Mouse (Mus musculus) bone marrow, adult 2 months (tissue): ENCODE measurements around the gene Ccnc. TPM values are rescaled to one million over a fixed set of nuclear protein-coding genes. Genes with fewer than 3 reads are reported as not detected.
A peak's percentile ranks its signal among the peaks of the same experiment; 100 is the strongest.

Experiments used
- H3K27ac ChIP-seq: fragments of 200-500 bp; 2 replicates; pipeline ENCODE4 v1.5.1; 2012; ENCODE audit warnings: low read depth, mild to moderate bottlenecking, control low read depth, inconsistent platforms, low read length; ENCODE audit not compliant: control insufficient read depth, poor library complexity, insufficient read depth
- H3K4me1 ChIP-seq: fragments of 200-500 bp; 2 replicates; pipeline ENCODE4 v1.6.1; 2011; ENCODE audit warnings: low read length; ENCODE audit not compliant: control insufficient read depth, insufficient read depth
- H3K4me3 ChIP-seq: fragments of 200-500 bp; replicated peaks from 2 replicates; pipeline ENCODE3; 2011; ENCODE audit warnings: mild to moderate bottlenecking, low read depth, low read length, control low read depth; ENCODE audit not compliant: control insufficient read depth
- CTCF ChIP-seq: fragments of 200-500 bp; IDR thresholded peaks from 2 replicates; pipeline ENCODE4 v1.5.1; 2011; ENCODE audit warnings: low read length, control low read depth; ENCODE audit not compliant: control insufficient read depth, insufficient read depth
- POLR2A ChIP-seq: fragments of 200-500 bp; IDR thresholded peaks from 2 replicates; pipeline ENCODE4 v1.6.1; 2011; ENCODE audit warnings: low read depth, mild to moderate bottlenecking, control low read depth, low read length, borderline replicate concordance; ENCODE audit not compliant: control insufficient read depth
- WGBS: fragments of 180-500 bp; shearing (Covaris S2); methylation state at CpG from one replicate; pipeline ENCODE4 v1.1.7; 2018; 5-methylcytosine and 5-hydroxymethylcytosine counted together
- polyA plus RNA-seq: library from polyadenylated mRNA; stranded (reverse); fragments of >200 nt; gene quantifications from 2 replicates; pipeline ENCODE4 v1.2.4, GENCODE M21; 2011; ENCODE audit warnings: low replicate concordance; ENCODE audit not compliant: missing spikeins, insufficient read depth, insufficient read length

The Ccnc gene
- polyA plus RNA-seq, 1 experiment, result 13.6 TPM

GRCm38 (mm10) chr4:21685595-21686091, 41.9 kb upstream of the Ccnc start, which contains the start of gene Prdm13:
Gene Prdm13 (minus strand): TSS chr4:21685963.
- 4% methylated on average over 38 of the region's 38 CpGs for WGBS
- TF ChIP-seq CTCF, result no peak
- no peak for TF ChIP-seq POLR2A
- H3K4me1 ChIP-seq, result no peaks in the 10 kb centered on the region
- H3K27ac ChIP-seq, result no peak within 1 kb of the TSS
- H3K4me3 ChIP-seq, result no peak within 1 kb of the TSS

DNA sequence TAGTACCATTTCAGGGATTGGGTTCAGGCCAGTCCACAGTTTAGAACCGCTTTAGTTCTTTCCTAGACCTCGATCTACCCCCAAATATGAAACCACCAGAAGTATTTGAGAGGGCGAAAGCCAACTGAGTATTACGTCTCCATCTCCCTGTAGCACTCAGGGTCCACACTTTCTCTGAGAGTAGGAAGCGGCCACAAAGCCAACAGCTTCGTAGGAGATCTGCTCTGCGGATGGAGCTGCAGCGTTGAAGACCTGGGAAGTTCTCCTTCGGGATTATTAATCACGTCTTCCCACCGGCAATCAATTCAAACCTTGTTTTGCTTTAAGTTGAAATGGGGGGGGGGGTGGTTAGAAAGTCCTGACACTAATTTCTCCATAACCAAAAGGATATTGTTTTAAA, 41.1 kb upstream of the Ccnc start:
- TF ChIP-seq POLR2A (no peak), CTCF (no peak)
- Histone ChIP-seq H3K4me3 (no peak overlapping the region), H3K27ac (no peak overlapping the region), H3K4me1 (no peaks in the 10 kb centered on the region)
- WGBS, result 12% methylated on average over 11 of the region's 11 CpGs

- TF ChIP-seq CTCF (no peak), POLR2A (no peak)
- Histone ChIP-seq H3K27ac (no peak overlapping the region), H3K4me3 (no peak overlapping the region), H3K4me1 (no peaks in the 10 kb centered on the region)
- 4% methylated on average over 5 of the region's 5 CpGs for WGBS
Measured at GRCm38 (mm10) chr4:21686934-21687333, 40.6 kb upstream of the Ccnc start.

DNA sequence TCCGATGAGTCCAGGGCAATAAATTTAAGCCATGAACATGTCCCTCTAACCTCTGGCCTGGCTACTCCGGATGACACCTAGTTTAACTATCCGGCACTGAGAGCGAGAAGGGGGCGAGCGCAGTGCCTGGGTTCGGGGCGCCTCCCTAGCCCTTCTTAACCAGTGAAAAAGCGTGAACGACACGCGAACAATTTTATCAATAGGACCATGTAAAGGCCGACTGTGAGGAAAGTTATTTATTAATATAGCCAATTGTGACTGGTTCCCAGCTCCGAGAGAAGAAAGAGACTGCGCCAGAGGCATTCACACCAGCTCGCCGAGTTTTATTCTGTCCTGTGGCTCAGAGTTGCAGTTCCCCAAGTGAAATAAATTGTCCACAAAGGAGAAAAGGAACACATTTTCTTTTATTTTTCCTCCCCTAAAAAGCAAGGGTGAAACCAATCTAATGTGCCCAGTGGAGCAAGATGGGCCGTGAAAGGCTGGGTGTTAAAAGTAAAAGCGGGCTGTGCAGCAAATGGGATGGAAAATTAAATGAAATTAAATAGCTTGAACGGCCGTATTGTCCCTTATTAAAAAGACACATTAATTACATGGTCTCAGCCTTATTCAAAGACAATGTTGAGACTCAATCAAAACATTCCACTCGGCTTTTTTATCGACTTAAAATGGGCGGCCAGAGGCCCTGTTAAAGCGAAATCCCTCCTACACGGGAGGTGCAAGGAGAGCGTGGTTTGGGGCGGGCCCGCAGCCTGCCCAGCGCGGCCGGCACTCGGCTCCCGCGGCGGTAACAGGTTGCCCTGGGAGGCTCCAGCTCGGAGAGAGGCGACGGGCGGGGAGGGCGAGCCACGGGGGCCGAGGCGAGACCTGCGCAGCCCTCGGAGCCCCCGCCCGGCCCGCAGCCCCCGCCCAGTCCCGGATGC, 39.5 kb upstream of the Ccnc start:
- TF ChIP-seq POLR2A (no peak), CTCF (no peak)
- H3K4me3 ChIP-seq, result no peak overlapping the region
- H3K4me1 ChIP-seq, result no peaks in the 10 kb centered on the region
- H3K27ac ChIP-seq, result no peak overlapping the region
- 8% methylated on average over 47 of the region's 51 CpGs for WGBS

- Histone ChIP-seq H3K27ac (no peak overlapping the region), H3K4me1 (no peaks in the 10 kb centered on the region), H3K4me3 (no peak overlapping the region)
- no peak for TF ChIP-seq CTCF
- TF ChIP-seq POLR2A, result no peak
- WGBS, result under 1% methylated on average over 64 of the region's 64 CpGs
Measured at GRCm38 (mm10) chr4:21688703-21689200, 38.7 kb upstream of the Ccnc start.

DNA sequence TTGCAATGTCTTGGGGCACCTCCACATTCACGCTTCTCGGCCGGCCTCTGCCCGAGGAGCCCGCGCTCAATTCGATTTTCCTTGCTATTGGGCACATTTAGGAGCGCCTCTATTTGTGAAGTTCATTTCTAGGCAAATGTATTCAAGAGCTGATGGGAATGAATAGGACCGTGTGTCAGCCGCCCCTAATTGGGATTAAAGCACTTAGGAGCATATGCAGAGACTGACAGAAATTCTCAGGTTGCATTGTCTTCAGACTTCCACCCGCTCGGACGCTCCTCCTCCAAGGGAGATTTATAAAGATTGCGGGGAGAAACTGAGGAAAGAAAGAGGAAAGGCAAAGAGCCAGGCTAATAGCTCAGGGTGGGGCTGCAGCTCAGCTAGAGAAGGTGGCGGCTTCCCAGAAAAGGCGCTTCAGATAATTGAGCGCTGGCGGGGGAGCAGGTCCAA, 38.0 kb upstream of the Ccnc start:
- Histone ChIP-seq H3K4me1 (no peaks in the 10 kb centered on the region), H3K27ac (no peak overlapping the region), H3K4me3 (no peak overlapping the region)
- no peak for TF ChIP-seq CTCF
- 7% methylated on average over 18 of the region's 18 CpGs for WGBS

DNA sequence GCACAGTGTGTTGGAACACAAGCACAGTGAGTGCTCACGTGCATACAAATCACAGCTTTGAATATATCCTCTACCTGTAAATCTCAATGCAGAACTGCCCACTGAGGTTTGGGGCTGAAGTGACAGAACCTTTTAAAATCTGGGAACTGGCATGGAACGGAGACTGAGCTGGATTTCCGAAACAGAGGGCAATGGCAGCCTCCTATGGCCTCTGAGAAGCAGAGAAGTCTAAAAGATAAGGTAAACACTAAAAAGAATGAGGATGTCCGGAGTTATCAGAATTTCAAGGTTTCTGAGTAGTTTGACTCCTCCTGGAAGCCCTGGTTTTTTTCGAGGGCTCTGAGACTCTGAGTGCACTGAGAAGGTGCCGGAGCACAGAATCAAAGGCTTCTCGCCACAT, 37.3 kb upstream of the Ccnc start:
- no peak for TF ChIP-seq POLR2A
- TF ChIP-seq CTCF, result no peak
- 14% methylated on average over 7 of the region's 7 CpGs for WGBS
- H3K4me1 ChIP-seq, result no peaks in the 10 kb centered on the region
- H3K27ac ChIP-seq, result no peak overlapping the region
- no peak overlapping the region for H3K4me3 ChIP-seq

DNA sequence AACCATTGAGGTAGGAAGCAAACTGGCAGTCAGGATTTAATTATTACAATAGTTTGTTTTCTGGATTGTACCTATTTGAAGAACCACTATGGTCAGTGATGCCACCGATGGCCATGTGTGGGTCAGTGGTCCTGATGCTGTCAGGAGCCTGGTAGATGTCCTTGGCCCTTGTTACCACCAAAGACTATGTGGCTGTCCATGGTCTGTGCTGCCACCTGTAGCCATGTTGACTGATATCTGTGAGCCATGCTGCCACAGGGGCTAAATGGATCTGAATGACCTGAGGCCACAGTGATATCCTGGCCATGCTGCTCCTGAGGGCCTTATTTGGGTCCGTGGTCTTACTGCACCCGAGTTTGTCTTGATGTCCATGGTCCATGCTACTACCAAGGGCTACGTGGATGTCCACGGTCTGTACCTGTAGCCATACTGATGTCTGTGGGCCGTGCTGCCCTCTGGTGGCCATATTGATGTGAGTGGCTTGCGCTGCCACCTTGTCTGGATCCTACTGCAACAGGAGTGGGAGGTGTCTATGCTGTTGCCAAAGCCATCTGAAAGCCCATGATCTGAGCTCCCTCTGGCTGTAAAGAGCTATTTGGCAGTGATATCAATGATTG, 31.8 kb upstream of the Ccnc start:
- no peaks in the 10 kb centered on the region for H3K4me1 ChIP-seq
- peak; percentile 88 for TF ChIP-seq CTCF
- no peak for TF ChIP-seq POLR2A
- H3K27ac ChIP-seq, result no peak overlapping the region
- H3K4me3 ChIP-seq, result no peak overlapping the region
- 20% methylated on average over 7 of the region's 7 CpGs for WGBS
